Mouse (Mus musculus) MEL-GATA-1-ER (cell line): ENCODE results near the gene Gbp7.
"Not testable (repeated sequence)": the region's sequence is repeated elsewhere in the genome, so short reads cannot be mapped to it uniquely, and the experiment has no call there.

Experiments
- DNase-seq: peaks from one replicate; pipeline ENCODE4 v3.0.0-alpha.2; 2012; ENCODE audit warnings: low read depth; ENCODE audit errors: extremely low read depth

The Gbp7 gene

DNA sequence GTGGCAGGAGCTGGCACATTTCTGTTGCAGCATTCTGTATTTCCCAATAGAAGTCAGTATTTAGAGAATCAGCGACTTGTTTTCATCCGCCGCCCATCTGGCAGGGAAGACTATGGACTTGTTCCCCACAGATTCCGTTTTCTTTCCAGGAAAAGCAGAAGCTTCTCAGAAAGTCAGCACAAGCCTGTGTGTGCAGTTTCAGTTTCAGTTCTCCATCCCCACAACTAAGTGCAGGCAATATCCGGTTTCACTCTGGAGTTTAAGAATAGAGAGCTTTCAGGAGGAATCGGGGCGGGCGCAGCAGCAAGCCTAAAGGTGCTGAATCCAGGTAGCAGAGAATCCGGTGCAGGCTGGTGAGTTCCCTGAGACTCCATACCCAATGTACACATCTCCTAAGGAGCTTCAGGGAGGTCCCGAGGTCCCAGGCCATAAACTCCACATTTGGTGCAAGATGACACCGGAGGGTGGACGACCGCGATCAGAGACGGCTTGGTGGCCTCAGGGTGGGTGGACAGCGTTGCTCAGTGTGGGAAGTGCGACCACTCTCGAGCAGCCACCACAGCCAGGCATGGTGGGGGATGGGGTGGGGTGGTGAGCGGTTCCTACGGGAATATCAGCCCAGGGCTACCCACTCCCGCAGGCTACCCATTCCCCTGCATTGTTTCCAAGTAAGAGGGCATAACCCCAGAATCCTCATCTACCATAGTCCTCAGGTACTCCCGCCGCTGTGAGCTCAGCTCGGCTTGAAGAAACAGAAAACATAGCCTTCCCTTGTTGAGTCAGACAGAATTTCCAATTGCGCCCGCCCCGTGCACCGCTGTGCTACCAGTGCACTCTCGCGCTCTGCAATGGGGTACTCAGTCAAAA lies at the start of gene Gbp7:
Gbp7 (plus strand) TSS at position 256 of the 867 bp plus-strand sequence.
- peak; percentile 91 for DNase-seq

DNA sequence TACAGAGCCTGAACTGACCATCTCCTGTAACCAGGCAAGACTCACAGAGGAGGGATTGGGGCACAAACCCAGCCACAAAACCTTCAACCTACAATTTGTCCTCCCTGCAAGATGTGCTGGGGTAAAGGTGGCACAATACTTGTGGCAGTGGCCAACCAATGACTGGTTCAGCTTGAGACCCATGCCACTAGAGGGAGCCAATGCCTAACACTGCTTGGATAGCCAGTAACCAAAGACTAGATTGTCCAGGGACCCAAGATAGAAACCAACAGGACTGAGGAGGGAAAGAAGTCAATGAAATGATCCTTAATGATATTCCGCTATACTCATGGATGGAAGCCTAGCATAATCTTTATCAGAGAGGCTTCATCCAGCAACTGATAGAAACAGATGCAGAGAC lies 39.7 kb upstream of the Gbp7 start:
- peak; percentile 71 for DNase-seq

DNA sequence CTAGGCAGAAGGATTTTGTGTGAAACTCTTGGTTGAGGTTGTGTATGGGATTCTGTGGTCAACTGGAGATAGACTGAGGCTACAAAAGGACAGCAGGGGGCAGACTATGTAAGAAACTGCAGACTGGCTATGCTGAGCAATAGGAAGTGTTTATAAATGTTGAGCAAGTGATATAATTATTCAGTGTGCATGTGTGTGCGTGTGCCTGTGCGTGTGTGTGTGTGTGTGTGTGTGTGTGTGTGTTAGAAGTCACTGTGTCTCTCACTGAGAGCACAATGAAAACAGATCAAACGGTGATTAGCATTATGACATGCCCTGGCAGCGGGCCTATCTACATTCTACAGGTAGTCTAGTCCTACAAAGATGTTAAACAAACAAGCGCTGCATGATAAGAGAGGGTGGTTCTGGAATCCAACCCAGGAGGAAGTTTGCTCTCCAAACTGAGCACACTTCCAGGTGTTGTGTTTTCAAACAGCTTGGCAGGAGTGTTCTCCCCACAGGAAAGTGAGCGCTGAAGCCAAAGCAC lies 36.5 kb upstream of the Gbp7 start, which contains the start of gene Gbp5:
Gbp5 (plus strand) TSS at position 443 of the 526 bp plus-strand sequence.
- peak; percentile 55 for DNase-seq

DNA sequence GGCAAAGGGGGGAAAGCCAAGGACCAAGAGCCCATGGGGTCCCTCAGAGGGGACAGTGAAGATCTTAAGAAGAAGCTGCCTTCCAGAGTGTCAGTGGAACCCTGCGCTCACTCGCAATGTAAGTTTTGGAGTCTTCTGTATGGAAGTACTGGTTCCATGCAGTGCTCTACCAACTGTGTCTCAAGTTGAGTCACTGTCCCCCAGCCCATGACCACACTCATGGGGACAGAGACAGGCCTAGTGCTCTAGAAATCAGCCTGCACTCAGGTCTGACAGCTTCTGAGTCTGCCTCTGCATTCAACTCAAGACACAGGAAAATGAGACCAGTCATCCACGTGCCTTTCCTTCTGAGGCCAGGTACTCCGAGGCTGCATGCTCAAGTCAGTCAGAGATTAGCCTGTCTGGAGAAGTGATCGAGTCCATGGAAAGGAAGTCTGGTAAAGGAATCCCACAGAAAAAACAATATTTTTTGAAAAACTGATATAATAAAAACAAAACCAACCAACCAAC lies 34.9 kb upstream of the Gbp7 start:
- no peak for DNase-seq

DNA sequence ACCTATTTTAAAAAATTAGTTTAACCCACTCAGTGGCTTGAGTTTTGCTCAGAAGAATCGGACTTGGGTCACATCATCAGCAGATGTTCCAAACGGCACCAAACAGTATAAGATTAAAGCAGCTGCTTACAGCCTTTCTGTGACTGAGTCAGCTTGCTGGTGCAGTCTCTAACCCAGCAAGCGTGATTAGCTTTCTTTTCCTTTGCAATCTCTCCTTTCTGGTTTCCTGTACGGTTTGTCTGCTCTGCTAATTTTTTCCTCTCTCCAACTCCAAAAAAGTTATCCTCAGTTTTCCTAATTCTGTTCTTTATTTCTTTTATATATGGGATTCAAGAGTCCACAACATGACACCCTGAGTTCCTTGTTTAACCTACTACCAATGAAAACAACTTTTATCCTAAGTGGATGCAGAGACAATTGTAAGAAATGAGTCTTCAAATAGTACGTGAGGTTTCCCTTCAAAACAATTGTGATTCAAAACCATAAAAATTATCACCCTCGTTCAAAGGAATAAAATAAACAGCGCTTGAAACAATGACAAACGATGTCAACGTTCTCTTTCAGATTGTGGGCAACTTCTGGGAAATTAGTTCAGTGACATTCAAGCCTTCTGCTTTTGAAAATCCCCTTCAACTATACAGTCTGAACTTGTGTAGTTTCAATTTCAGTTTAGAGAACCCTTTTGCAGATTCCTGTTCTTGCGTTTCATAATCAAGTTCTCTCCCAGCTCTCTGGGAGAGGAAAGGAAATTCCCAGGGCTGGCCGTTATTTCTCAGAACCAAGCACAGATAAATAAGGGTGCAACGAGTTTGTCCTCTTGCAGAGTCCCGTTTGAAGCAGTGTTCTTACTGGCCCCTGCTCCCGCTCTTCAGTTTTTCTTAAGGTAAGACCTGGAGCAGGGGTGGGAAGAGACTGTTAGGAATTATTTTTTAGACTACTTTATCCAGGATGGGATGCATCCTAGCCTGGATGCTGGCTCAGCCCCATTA lies 33.7 kb upstream of the Gbp7 start:
- no peak for DNase-seq

DNA sequence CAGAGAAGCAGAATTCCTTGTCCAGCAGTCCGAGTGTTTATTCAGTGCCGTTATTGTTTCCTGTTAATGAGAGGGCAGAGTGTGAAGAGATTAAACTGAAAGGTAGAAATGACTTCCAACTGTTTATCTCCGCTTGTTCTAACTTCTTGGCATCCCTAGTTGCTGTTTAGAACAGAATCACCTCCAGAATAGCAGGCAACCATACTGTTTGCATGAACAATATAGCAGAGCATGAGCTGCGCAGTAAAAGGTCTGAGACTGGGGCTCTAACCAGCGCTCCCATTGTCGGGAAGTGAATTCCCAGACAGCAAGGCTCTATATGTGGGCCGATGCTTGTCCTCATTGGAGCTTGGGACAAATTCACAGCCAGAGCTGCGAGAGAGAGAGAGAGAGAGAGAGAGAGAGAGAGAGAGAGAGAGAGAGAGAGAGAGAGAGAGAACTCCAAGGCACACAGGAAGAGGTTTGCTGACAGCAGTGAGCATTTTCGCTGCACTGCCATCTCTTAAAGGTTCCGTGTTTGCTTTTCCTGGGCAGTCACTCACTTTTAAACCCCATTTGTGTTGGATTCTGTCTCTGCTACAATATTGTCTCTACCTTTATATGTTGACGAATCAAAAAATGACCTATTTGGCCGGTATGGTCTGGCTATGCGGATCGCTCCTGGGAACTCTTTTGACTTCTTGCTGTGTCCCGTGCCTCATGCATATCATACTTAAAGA lies 32.9 kb upstream of the Gbp7 start:
- DNase-seq: no peak

DNA sequence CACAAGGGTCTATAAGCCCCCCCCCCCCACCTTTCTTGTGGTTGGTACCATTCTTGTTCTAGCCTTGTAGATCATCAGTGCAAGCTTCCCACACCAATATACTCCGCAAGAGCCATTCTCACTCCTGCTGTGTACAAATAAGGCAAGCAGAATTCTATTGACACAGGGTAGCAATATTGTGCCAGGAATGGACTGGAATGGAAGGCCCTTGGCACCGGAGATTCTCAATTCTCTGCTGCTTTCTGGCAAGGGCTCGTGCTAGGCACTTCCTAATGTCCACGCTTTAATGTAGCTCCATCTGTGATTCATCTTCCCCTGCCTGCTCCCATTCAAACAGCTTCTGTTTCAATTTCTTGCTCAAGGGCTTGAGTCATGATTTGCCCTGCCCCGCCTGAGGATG lies 31.2 kb upstream of the Gbp7 start:
- no peak for DNase-seq

DNA sequence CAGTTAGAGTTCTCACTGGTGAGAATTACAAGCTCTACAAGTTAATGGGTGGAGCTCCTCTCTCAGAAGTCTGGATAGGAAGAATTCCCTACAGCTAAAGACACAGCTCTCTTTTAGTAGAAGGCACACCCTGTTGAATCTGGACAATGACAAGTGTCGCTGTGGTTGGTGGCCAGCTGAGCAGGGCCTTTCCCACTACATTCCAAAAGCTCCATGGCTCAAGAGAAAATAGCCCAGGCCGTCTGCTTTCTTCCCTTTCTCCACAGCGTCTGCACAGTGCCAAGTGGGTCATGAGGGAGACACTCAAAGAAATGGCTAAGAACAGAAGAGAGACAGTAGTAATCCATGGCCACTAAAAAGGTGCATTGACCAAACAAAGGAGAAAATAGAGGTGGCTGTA lies 2.0 kb upstream of the Gbp7 start:
- DNase-seq: no peak

DNA sequence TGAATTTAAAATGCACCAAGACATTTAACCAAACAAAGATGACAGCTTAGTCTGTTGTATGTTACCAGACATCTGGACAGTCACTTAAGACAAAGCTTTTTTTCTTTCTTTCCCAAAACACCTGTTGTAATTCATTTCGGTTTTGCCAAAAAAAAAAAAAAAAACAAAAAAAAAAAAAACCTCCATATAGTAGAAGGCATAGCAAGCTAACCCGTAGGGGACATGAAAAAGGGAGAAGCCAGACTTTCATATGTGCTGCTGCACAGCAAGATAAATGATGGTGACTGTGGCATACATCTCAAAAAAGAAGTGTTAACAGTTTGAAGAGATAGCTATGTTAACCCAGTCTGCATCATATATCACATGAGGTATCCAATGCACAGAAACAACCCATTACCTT lies 545 bp upstream of the Gbp7 start:
- no peak for DNase-seq

DNA sequence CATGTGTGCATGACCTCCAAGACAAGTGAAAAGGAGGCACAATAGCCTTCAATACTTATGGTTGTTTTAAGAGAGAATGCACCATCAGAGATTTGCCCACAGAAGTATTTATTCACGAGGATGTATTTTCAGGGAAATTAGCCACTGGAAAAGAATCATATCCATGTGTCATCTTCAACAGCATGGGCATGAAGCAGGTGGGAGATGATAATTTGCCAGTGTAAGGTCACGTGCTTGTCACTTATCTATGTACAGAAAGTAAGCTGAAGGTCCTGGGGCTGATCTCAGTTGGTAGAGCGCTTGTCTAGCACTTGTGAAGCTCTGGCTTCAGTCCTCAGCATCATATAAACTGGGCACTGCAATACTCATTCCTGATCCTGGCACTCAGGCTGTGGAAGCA lies 1.5 kb downstream of the Gbp7 start:
- DNase-seq: no peak

DNA sequence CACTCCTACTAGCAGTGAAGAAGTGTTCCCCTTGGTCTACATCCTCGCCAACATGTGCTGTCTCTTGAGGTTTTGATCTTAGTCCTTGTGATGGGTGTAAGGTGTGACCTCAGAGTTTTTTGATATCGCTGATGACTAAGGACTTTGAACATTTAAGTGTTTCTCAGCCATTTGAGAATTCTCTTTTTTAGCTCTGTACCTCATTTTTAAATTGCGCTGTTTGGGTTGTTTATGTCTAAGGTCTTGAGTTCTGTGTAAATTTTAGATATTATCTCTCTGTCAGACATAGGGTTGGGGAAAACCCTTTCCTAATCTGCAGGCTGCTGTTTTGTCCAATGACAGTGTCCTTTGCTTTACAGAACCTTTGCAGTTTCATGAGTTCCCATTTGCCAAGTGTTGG lies 3.0 kb downstream of the Gbp7 start:
- no peak for DNase-seq

DNA sequence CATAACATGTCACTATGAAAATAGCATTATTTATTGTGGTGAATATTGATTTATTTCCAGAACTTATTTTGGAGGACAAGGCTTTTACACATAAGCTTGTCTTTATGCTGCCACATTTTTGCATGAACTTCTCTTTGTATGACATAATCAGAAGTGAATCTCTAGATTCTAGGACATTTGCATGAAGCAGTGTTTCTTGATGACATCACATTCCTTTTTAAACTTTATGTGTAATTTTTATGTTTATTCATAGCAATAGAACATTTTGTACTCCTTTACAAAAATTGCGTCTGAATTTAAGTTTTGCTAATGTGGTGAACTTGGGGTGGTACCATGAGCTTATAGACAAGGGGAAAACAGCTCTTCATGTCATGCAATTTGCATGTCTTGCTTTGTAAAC lies 5.5 kb downstream of the Gbp7 start:
- DNase-seq: no peak

DNA sequence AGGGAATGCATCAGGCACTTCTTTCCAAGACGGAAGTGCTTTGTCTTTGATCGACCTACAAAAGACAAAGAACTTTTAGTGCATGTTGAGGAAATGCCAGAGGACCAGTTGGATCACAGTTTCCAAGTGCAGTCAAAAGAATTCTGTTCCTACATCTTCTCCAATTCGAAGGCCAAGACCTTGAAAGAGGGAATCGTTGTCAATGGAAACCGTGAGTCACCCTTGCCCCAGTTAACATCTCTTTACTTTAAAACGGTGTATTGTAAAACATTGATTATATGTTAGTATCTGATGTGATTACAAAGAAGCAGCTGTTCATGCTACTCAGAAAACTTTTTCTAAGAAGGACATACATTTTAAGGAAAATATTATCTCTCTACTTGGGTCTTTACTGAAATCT lies 11.2 kb downstream of the Gbp7 start:
- DNase-seq: no peak

DNA sequence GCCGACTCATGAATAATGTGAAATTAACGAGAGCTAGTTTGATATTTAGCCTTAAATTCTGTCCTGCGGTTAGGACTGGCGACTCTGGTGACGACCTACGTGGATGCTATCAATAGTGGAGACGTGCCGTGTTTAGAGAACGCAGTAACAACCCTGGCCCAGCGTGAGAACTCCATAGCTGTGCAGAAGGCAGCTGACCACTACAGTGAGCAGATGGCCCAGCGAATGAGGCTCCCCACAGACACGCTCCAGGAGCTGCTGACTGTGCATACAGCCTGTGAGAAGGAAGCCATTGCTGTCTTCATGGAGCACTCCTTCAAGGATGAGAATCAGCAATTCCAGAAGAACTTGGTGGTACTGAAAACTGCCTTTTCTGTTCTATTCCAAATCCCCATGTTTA lies 12.6 kb downstream of the Gbp7 start:
- not testable (repeated sequence) for DNase-seq

DNA sequence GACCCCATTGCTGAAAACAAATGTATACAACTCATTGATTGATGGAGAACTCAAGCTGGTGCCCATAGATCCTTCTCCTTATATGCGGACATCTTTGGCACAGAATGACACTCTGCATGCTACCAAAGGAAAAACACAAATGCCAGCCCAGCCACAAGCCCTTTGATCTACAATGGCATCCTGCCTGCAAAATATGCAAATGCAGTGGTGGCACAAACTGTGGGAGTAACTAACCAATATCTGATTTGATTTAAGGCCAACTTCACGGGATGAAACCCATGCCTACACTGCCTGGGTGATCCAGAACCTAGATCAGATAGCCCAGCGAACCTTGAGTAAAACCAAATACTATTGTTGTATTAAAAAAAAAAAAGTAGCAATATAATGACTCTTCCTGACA lies 16.5 kb downstream of the Gbp7 start:
- DNase-seq: no peak

DNA sequence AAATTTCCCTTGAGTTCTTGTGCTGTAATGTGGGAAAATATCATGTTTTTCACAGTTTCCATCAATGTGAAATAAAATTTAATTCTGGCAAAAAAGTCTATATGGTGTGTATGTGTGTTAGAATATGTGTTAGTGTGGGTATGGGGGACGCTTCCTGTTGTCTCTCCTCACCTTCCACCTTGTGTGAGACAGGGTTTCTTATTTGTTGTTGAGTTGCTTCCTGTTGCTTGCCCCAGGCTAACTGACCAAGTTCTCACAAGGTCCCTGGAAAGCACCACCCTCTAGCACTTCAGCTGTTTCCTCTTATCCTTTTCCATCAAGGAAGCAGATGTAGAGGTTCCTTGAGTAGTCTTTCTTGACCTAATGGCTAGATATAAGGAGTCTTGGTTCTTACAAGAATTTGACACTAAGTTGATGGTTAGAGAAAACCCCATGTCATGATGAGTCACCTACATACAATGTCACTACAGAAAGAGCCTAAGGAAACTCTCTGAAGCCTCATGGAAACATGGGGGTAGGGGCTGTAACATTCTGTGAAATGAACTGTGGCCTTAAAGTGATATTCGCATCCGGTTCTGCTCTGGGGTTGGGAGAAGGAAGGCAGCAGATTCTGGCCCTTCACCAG lies 20.0 kb downstream of the Gbp7 start:
- no peak for DNase-seq

DNA sequence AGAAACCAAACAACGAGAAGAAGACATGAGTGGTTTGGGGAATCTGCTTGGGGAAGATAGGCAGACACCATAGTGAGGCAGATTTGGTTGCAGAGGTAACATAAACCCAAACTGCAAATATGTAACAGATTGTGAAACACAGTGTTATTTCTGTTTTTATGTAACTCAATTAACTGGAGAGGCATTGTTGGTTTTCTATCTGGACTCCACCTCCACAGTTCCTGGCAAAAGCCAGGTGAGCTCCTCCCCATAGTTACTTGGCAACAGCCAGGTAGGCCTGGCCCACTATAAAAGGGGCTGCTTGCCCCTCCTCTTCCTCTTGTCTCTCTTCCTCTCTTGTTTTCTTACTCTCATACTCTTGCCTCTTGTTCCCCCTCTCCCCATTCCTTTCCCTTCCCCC lies 24.5 kb downstream of the Gbp7 start:
- DNase-seq: no peak

DNA sequence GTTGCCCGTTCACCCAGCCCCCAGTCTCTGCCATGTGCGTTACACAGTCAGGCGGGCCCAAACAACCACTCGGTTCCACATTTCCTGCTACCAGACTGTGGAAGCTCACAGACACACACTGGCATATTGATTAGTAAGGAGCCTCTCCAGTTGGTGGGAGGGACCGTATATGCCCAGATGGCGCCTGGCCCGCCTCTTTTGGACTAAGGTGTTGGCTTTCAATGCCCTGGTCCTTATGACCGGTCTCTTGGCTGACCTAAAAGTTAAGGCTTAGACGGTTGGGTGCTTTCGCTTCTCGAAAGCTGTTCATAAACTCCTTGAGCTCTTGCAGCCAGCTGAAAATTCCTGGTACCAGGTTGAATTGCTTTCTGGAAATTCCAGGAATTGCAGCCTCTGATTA lies 25.5 kb downstream of the Gbp7 start:
- DNase-seq: no peak

DNA sequence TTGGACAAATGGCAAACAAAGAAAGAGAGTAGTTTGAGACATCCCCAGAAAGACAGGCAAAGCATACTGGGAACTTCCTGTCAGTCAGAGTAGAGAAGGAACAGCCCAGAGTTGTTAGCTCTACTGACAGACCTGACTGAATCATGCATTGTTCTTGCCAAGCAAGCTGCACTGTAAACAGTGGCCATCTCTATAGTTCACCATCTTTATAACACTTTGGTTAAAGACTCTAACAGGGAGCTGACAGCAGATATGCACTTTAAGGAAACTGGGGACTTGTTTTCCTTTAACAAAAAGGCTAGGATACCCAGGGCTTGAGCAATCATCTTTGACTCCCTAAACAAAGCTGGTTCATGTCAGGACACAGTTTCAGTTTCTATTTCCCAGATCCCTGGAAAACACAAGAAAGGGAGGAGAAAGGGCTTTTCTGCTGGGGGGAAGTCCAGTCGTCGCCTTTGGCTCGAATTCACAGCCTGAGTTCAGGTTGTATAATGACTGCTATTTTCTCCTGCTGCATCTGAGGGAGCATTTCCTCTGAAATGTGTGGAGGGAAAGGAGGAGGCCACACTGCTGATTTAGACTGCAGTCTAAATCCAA lies 29.6 kb downstream of the Gbp7 start, which contains the start of gene Gbp3:
Gbp3 (plus strand) TSS at position 395 of the 597 bp plus-strand sequence.
- peak; percentile 18 for DNase-seq

DNA sequence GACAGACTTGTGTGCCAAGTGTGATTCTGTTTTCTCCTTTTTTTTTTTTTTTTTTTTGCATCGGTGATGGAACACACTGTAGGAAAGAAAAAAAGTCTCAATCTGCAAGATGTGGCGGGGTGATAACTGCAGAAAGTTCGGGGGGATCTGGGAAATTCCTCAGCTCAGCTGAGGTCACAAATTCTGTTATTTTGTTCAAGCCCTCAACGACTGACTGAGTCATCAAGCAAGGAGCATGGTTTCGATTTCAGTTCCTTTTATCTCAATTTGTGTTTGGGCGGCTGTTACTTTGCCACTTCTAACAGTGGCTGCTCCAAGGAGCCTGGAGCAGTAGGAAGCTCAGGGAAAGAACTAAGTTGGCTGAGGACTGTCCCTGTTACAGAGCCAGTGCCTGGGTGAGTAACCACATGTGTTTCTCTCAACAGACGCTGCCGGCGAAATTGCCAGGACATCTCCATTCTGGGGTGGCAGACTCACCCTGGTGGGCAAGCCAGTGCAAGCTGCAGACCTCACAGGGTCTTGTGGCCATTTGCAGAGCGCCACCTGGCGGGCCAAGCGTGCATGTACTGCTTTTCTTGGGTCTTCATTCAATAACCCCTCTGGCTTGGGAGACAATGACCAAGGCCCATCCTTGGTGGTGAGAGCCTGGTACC lies 30.3 kb downstream of the Gbp7 start:
- peak; percentile 89 for DNase-seq
